Mouse (Mus musculus) hindbrain, embryonic 14.5 days (tissue): ENCODE data around the gene Fam83g. TPM values are rescaled to one million over a fixed set of nuclear protein-coding genes. Genes with fewer than 3 reads are reported as not detected.
"Not testable (repeated sequence)": the region's sequence is repeated elsewhere in the genome, so short reads cannot be mapped to it uniquely, and the experiment has no call there.

Source experiments
- ATAC-seq: fragments of 200-750 bp; cut with Nextera tagmentation; 2 replicates; pipeline ENCODE4 v1.8.0; 2017; ENCODE audit warnings: moderate number of reproducible peaks, mild to moderate bottlenecking, moderate TSS enrichment, moderate library complexity; ENCODE audit not compliant: low FRiP score
- DNase-seq: peaks from one replicate; pipeline ENCODE4 v3.0.0-alpha.2; 2015; ENCODE audit warnings: low spot score
- H3K27ac ChIP-seq: fragments of 300-500 bp; sonication (generic); 2 replicates; pipeline ENCODE4 v1.5.1; 2014; ENCODE audit warnings: mild to moderate bottlenecking, moderate library complexity
- H3K27me3 ChIP-seq: fragments of 300-500 bp; sonication (generic); 2 replicates; pipeline ENCODE4 v1.6.1; 2014; ENCODE audit warnings: mild to moderate bottlenecking, low read length, mixed read lengths; ENCODE audit not compliant: control insufficient read depth, insufficient read depth
- H3K36me3 ChIP-seq: fragments of 300-500 bp; sonication (generic); replicated peaks from 2 replicates; pipeline ENCODE4 v1.6.1; 2014; ENCODE audit not compliant: control insufficient read depth, insufficient read depth
- H3K4me1 ChIP-seq: fragments of 300-500 bp; sonication (generic); replicated peaks from 2 replicates; pipeline ENCODE4 v1.6.1; 2014; ENCODE audit warnings: antibody characterized with exemption, low read length, mixed read lengths; ENCODE audit not compliant: control insufficient read depth, insufficient read depth
- H3K4me2 ChIP-seq: fragments of 300-500 bp; sonication (generic); replicated peaks from 2 replicates; pipeline ENCODE4 v1.6.1; 2014; ENCODE audit warnings: mild to moderate bottlenecking, moderate library complexity
- H3K4me3 ChIP-seq: fragments of 300-500 bp; sonication (generic); replicated peaks from 2 replicates; pipeline ENCODE4 v1.5.1; 2014; ENCODE audit warnings: mild to moderate bottlenecking, low read length
- H3K9ac ChIP-seq: fragments of 300-500 bp; sonication (generic); 2 replicates; pipeline ENCODE4 v1.6.1; 2014
- H3K9me3 ChIP-seq: fragments of 300-500 bp; sonication (generic); 2 replicates; pipeline ENCODE4 v1.6.1; 2016; ENCODE audit warnings: low read length; ENCODE audit not compliant: control insufficient read depth
- WGBS: fragments of 180-500 bp; shearing (Covaris S2); extraction: QIAGEN DNeasy Blood & Tissue Kit; methylation state at CpG from one replicate; pipeline ENCODE4 v1.1.7; 2014; 5-methylcytosine and 5-hydroxymethylcytosine counted together
- polyA plus RNA-seq: library from polyadenylated mRNA; unstranded; fragments of >200 nt; fragmentation: Nextera tagmentation; extraction: Ambion mirVana; gene quantifications from 2 replicates; pipeline ENCODE4 v1.2.1, GENCODE M21; 2014

Fam83g gene
- polyA plus RNA-seq: 0.20 TPM in 2 replicates

GRCm38 (mm10) chr11:61683907-61684731 is at the start of gene Fam83g:
TSS of gene Fam83g (plus strand) at chr11:61684091.
- H3K9ac ChIP-seq: 0 out of 2 replicates have a peak within 1 kb of the TSS, but pooled peaks have one; percentile 16
- 2% methylated on average over 76 of the region's 76 CpGs for WGBS

GRCm38 (mm10) chr11:61636309-61636708 is 47.6 kb upstream of the Fam83g start:
- not testable (repeated sequence) for H3K9me3 ChIP-seq, H3K4me1 ChIP-seq, H3K9ac ChIP-seq, H3K27ac ChIP-seq, ATAC-seq, H3K4me3 ChIP-seq, DNase-seq, H3K4me2 ChIP-seq, H3K27me3 ChIP-seq, H3K36me3 ChIP-seq
- WGBS: 100% methylated on average over 3 of the region's 4 CpGs

More at GRCm38 (mm10) chr11:61683907-61684731, at the start of gene Fam83g:
- ATAC-seq (no peak), DNase-seq (no peak)
- peak within 1 kb of the TSS; percentile 32 for H3K4me3 ChIP-seq
- no peaks in the 10 kb centered on the region for H3K36me3 ChIP-seq
- no peak within 1 kb of the TSS for H3K27ac ChIP-seq
- H3K9me3 ChIP-seq: no peaks in the 10 kb centered on the region
- no peaks in the 10 kb centered on the region for H3K4me1 ChIP-seq
- peaks cover 36% of the 10 kb centered on the region for H3K27me3 ChIP-seq
- H3K4me2 ChIP-seq: peak within 1 kb of the TSS; percentile 50

GRCm38 (mm10) chr11:61637413-61637812 is 46.5 kb upstream of the Fam83g start:
- H3K4me1 ChIP-seq: no peaks in the 10 kb centered on the region
- ATAC-seq (no peak), DNase-seq (no peak)
- no peaks in the 10 kb centered on the region for H3K36me3 ChIP-seq
- no peak overlapping the region for H3K4me2 ChIP-seq
- no peaks in the 10 kb centered on the region for H3K9me3 ChIP-seq
- no peak overlapping the region for H3K4me3 ChIP-seq
- no peak overlapping the region for H3K27ac ChIP-seq
- H3K27me3 ChIP-seq: no peaks in the 10 kb centered on the region
- WGBS: 67% methylated on average over 1 of the region's 1 CpGs
- H3K9ac ChIP-seq: no peak overlapping the region

GRCm38 (mm10) chr11:61637856-61638255 is 46.0 kb upstream of the Fam83g start:
- H3K4me1 ChIP-seq: no peaks in the 10 kb centered on the region
- H3K4me3 ChIP-seq: no peak overlapping the region
- no peaks in the 10 kb centered on the region for H3K36me3 ChIP-seq
- ATAC-seq: no peak
- no peak overlapping the region for H3K9ac ChIP-seq
- H3K27ac ChIP-seq: no peak overlapping the region
- no peak overlapping the region for H3K4me2 ChIP-seq
- 87% methylated on average over 3 of the region's 3 CpGs for WGBS
- no peaks in the 10 kb centered on the region for H3K9me3 ChIP-seq
- H3K27me3 ChIP-seq: no peaks in the 10 kb centered on the region
- no peak for DNase-seq

- no peak for DNase-seq
- Histone ChIP-seq H3K4me2 (no peak overlapping the region), H3K4me1 (no peaks in the 10 kb centered on the region), H3K36me3 (no peaks in the 10 kb centered on the region), H3K27ac (no peak overlapping the region), H3K9ac (no peak overlapping the region), H3K9me3 (no peaks in the 10 kb centered on the region), H3K4me3 (no peak overlapping the region), H3K27me3 (no peaks in the 10 kb centered on the region)
- WGBS: 81% methylated on average over 12 of the region's 12 CpGs
- no peak for ATAC-seq
These were observed 44.9 kb upstream of the Fam83g start for GRCm38 (mm10) chr11:61638764-61639536.

- H3K27me3 ChIP-seq: no peaks in the 10 kb centered on the region
- no peaks in the 10 kb centered on the region for H3K36me3 ChIP-seq
- DNase-seq: no peak
- ATAC-seq: no peak
- no peaks in the 10 kb centered on the region for H3K9me3 ChIP-seq
- no peak overlapping the region for H3K4me2 ChIP-seq
- H3K9ac ChIP-seq: no peak overlapping the region
- H3K4me3 ChIP-seq: no peak overlapping the region
- no peak overlapping the region for H3K27ac ChIP-seq
- WGBS: 89% methylated on average over 6 of the region's 6 CpGs
- H3K4me1 ChIP-seq: no peaks in the 10 kb centered on the region
These were observed 44.2 kb upstream of the Fam83g start for GRCm38 (mm10) chr11:61639601-61640177.

GRCm38 (mm10) chr11:61640585-61640984 is 43.3 kb upstream of the Fam83g start:
- not testable (repeated sequence) for H3K27ac ChIP-seq, H3K9me3 ChIP-seq, H3K4me3 ChIP-seq, H3K4me2 ChIP-seq, H3K4me1 ChIP-seq, DNase-seq, H3K36me3 ChIP-seq, ATAC-seq, H3K27me3 ChIP-seq, H3K9ac ChIP-seq
- 82% methylated on average over 9 of the region's 9 CpGs for WGBS

GRCm38 (mm10) chr11:61642106-61642505 is 41.8 kb upstream of the Fam83g start:
- no peak overlapping the region for H3K4me2 ChIP-seq
- WGBS: 84% methylated on average over 7 of the region's 7 CpGs
- no peaks in the 10 kb centered on the region for H3K9me3 ChIP-seq
- H3K4me1 ChIP-seq: no peaks in the 10 kb centered on the region
- no peak for ATAC-seq
- no peak overlapping the region for H3K4me3 ChIP-seq
- H3K27me3 ChIP-seq: no peaks in the 10 kb centered on the region
- no peaks in the 10 kb centered on the region for H3K36me3 ChIP-seq
- DNase-seq: no peak
- no peak overlapping the region for H3K9ac ChIP-seq
- H3K27ac ChIP-seq: no peak overlapping the region
